26 mouse cellular contexts compared by ENCODE assay signal in the genomic region with DNA sequence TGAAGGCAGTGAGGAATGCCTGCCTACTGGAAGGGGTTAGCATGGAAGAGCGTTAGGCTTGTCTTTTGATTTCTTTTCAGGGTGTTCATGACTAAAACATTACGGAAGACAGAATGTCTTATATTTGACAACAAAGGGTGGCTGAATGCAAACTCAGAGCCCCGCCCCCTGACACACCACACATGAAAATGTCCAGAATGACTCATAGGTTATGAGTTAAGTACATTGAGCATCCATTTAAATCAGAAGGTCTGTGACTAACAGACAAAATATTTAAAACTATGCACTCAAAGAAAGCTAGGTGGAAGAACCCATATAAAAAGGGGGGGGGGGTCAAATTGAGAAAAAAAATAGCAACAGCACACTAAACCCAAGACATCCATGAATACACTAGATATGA. TPM values are rescaled to one million over a fixed set of nuclear protein-coding genes. Genes with fewer than 3 reads are reported as not detected.
"Had no signal": no experiment of that assay in that cellular context is flagged by ENCODE, and none has a peak within 500 bp of the region (broad histone marks: within the 10 kb centered on the region; RNA-seq: fewer than 3 reads in every experiment).

No protein-coding gene starts in this region.

- H3K4me1 ChIP-seq: heart, embryonic 10.5 days; heart, embryonic 12.5 days; kidney, embryonic 15.5 days; liver, embryonic 13.5 days had no signal

- H3K27ac ChIP-seq: gastrocnemius, adult 2 months; heart, embryonic 10.5 days; hindbrain, embryonic 13.5 days; hindbrain, embryonic 15.5 days; hindbrain, postnatal 0 days; kidney, embryonic 15.5 days; kidney, postnatal 0 days; left cerebral cortex, adult 2 months; limb, embryonic 10.5 days; limb, embryonic 12.5 days; liver, embryonic 13.5 days had no signal

- H3K27me3 ChIP-seq: heart, embryonic 12.5 days; hindbrain, embryonic 13.5 days; hindbrain, embryonic 15.5 days; kidney, embryonic 15.5 days; limb, embryonic 12.5 days; liver, embryonic 13.5 days had no signal

- H3K9ac ChIP-seq: heart, embryonic 12.5 days; hindbrain, embryonic 13.5 days; hindbrain, embryonic 15.5 days; kidney, embryonic 15.5 days; limb, embryonic 12.5 days; liver, embryonic 13.5 days had no signal

- H3K9me3 ChIP-seq: heart, embryonic 10.5 days; hindbrain, embryonic 13.5 days; hindbrain, embryonic 15.5 days; limb, embryonic 10.5 days; liver, embryonic 13.5 days had no signal

- ATAC-seq: hindbrain, postnatal 0 days; intestine, embryonic 16.5 days had no signal

- H3K4me3 ChIP-seq: gastrocnemius, adult 2 months; heart, embryonic 10.5 days; heart, embryonic 12.5 days; hindbrain, embryonic 13.5 days; hindbrain, embryonic 15.5 days; kidney, embryonic 15.5 days; left cerebral cortex, adult 2 months; limb, embryonic 10.5 days; limb, embryonic 12.5 days; liver, embryonic 13.5 days had no signal

- H3K36me3 ChIP-seq: heart, embryonic 10.5 days; heart, embryonic 12.5 days; hindbrain, embryonic 13.5 days; hindbrain, embryonic 15.5 days; kidney, embryonic 15.5 days had no signal

- DNase-seq: gastrocnemius, adult 2 months; gastrocnemius, postnatal 10 days; gastrocnemius, postnatal 25 days; heart, adult 18-20 months; heart, postnatal 10 days; kidney, adult 11 months; kidney, adult 2 months; kidney, adult 9 months; kidney, postnatal 14 days; kidney, postnatal 36 days; liver; liver, embryonic 13.5 days had no signal

- H3K4me2 ChIP-seq: heart, embryonic 12.5 days; hindbrain, embryonic 13.5 days; hindbrain, embryonic 15.5 days; kidney, embryonic 15.5 days; limb, embryonic 12.5 days; liver, embryonic 11.5 days; liver, embryonic 13.5 days had no signal

RNA-seq across cellular contexts. Expression of a gene that starts 34.9 kb away (rescaled TPM):
- total RNA-seq: granulocyte monocyte progenitor cell, adult 5-6 weeks; hematopoietic stem cell, adult 5-6 weeks had no signal
